Mouse (Mus musculus): ENCODE measurements at regions not wholly inside any gene's neighbourhood (a gene's known extent, or its start where the extent isn't known, plus 50 kb on each side); places are given as distances from the start of the nearest gene placed in this dataset.

- intact Hi-C loops (cut with DNase I) = no loop called here
- DNase-seq = no peak
Observed at GRCm38 (mm10) chr3:61740088-61740487, 374.3 kb upstream of the B430305J03Rik start.

- no peak for DNase-seq
- intact Hi-C loops (cut with DNase I) = no loop called here
Observed at GRCm38 (mm10) chr3:61738528-61738927, 372.8 kb upstream of the B430305J03Rik start.

GRCm38 (mm10) chr3:61716785-61717184 is 351.0 kb upstream of the B430305J03Rik start:
- intact Hi-C loops (cut with DNase I) = no loop called here
- no peak for DNase-seq

- intact Hi-C loops (cut with DNase I) = no loop called here
Observed at GRCm38 (mm10) chr3:61687933-61688705, 322.4 kb upstream of the B430305J03Rik start.

GRCm38 (mm10) chr3:61670874-61671273 is 305.1 kb upstream of the B430305J03Rik start:
- DNase-seq = no peak
- intact Hi-C loops (cut with DNase I) = no loop called here

More at GRCm38 (mm10) chr3:61687933-61688705, 322.4 kb upstream of the B430305J03Rik start:
- DNase-seq = no peak

- intact Hi-C loops (cut with DNase I) = no loop called here
- DNase-seq = no peak
Observed at GRCm38 (mm10) chr3:61656143-61656542, 290.4 kb upstream of the B430305J03Rik start.

- intact Hi-C loops (cut with DNase I) = no loop called here
- no peak for DNase-seq
Observed at GRCm38 (mm10) chr3:61628535-61628934, 262.8 kb upstream of the B430305J03Rik start.

GRCm38 (mm10) chr3:61628099-61628498 is 262.3 kb upstream of the B430305J03Rik start:
- intact Hi-C loops (cut with DNase I) = no loop called here
- no peak for DNase-seq

- DNase-seq = no peak
- intact Hi-C loops (cut with DNase I) = no loop called here
Observed at GRCm38 (mm10) chr3:61623954-61624487, 258.3 kb upstream of the B430305J03Rik start.

- intact Hi-C loops (cut with DNase I) = no loop called here
Observed at GRCm38 (mm10) chr3:61605469-61605868, 239.7 kb upstream of the B430305J03Rik start.

GRCm38 (mm10) chr3:61602891-61603290 is 237.1 kb upstream of the B430305J03Rik start:
- no peak for DNase-seq
- intact Hi-C loops (cut with DNase I) = no loop called here

More at GRCm38 (mm10) chr3:61605469-61605868, 239.7 kb upstream of the B430305J03Rik start:
- DNase-seq = no peak

- intact Hi-C loops (cut with DNase I) = no loop called here
- no peak for DNase-seq
Observed at GRCm38 (mm10) chr3:61595574-61595973, 229.8 kb upstream of the B430305J03Rik start.

GRCm38 (mm10) chr3:61592342-61592741 is 226.6 kb upstream of the B430305J03Rik start:
- intact Hi-C loops (cut with DNase I) = no loop called here

GRCm38 (mm10) chr3:61583669-61584068 is 217.9 kb upstream of the B430305J03Rik start:
- intact Hi-C loops (cut with DNase I) = no loop called here
- DNase-seq = no peak

More at GRCm38 (mm10) chr3:61592342-61592741, 226.6 kb upstream of the B430305J03Rik start:
- DNase-seq = no peak

- intact Hi-C loops (cut with DNase I) = no loop called here
- no peak for DNase-seq
Observed at GRCm38 (mm10) chr3:61582927-61583326, 217.2 kb upstream of the B430305J03Rik start.

- DNase-seq = no peak
- intact Hi-C loops (cut with DNase I) = no loop called here
Observed at GRCm38 (mm10) chr3:61580252-61580651, 214.5 kb upstream of the B430305J03Rik start.

- intact Hi-C loops (cut with DNase I) = no loop called here
- DNase-seq = no peak
Observed at GRCm38 (mm10) chr3:61537113-61537512, 171.4 kb upstream of the B430305J03Rik start.

GRCm38 (mm10) chr3:61535751-61536150 is 170.0 kb upstream of the B430305J03Rik start:
- intact Hi-C loops (cut with DNase I) = no loop called here

GRCm38 (mm10) chr3:61503178-61503577 is 137.4 kb upstream of the B430305J03Rik start:
- DNase-seq = no peak
- intact Hi-C loops (cut with DNase I) = no loop called here

More at GRCm38 (mm10) chr3:61535751-61536150, 170.0 kb upstream of the B430305J03Rik start:
- no peak for DNase-seq

GRCm38 (mm10) chr3:61494835-61495234 is 129.1 kb upstream of the B430305J03Rik start:
- no peak for DNase-seq
- intact Hi-C loops (cut with DNase I) = no loop called here

GRCm38 (mm10) chr3:61486808-61487389 is 121.1 kb upstream of the B430305J03Rik start:
- intact Hi-C loops (cut with DNase I) = no loop called here

More at GRCm38 (mm10) chr3:61486808-61487389, 121.1 kb upstream of the B430305J03Rik start:
- DNase-seq = no peak

All from heart, postnatal 10 days (tissue).